Mouse (Mus musculus): ENCODE data around the gene Slc25a10.

Slc25a10 gene

DNA sequence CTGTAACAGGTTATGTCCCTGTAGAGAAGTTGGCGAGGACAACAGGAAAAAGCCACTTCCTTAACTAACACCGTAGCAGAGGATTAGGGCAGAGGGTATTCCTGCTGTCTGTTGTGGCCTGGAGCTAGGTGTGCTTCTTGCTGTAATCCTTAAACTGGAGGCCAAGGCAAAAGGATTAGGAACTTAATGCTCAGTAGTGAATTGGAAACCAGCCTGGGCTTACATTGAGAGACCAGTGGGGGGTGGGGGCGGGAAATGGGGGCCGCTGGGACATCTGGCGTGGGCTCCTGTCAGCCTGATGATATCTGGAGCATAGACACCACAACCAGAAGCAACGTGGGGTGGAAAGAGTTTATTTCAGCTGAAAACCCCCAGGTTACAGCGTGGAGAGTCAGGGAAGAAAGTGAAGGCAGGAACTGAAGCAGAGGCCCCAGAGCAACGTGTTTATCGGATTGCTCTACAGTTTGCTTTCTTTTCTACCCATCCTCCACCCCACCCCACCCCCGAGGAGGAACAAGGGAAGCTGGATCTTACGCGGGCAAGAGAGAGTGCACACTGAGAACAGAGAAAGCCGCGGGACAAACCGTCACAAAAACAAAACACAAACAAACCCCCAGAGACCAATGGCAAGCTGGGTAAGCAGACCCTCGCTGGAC is 18.9 kb downstream of the Slc25a10 start:
- 13% methylated on average over 16 of the region's 16 CpGs for WGBS

DNA sequence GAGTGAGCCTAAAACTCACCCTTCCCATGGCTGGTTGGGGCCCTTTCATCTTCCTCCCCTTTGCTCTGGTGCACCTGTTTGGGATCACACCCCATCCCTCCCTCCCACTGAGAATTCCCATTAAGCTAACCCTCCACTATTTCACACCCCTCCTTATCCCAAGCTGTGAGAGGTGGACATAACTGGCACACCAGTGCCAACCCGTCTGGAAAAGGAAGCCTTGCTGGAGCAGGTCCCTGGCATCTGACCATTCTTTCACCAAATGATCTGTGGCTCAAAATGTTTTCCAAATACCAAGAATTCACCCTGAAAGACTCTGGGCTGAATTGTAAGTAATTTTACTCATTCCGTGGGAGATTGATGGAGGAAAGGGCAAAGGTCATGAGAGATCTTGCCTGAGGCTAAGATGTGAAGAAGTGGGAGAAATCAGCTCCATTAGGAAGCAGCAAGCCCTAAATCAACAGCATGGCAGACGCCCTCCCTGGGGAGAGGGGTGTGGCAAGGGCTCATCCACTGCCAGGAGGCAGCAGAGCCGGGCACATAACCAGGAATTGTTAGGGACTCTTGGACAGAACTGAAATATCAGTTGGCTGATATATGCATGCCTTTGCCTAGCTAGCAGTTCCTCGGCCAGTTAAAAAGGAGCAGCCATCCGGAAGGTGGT is 21.3 kb downstream of the Slc25a10 start:
- 45% methylated on average over 6 of the region's 6 CpGs for WGBS

- WGBS: 90% methylated on average over 2 of the region's 2 CpGs
Measured at GRCm38 (mm10) chr11:120514262-120514661, 22.6 kb downstream of the Slc25a10 start.

DNA sequence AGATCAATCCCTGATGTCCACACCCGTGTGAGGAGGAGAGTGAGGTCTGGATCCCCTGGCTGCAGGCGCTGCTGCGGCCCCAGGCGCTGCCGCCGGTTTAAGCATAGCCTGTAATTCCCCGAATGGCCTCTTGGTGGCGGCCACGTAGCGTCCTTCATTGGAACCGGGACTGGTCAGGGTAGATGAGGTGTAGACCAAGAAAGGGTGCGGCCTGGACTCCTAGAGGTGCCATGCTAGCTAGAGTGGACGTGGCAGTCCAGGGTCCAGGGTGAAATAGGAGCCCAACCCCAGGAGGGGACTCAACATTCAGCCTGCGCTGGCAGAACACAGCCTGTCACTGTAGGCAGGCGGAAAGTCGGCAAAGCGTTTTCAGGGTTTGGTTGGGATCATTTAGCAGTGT is 24.0 kb downstream of the Slc25a10 start:
- 17% methylated on average over 17 of the region's 17 CpGs for WGBS

- WGBS: 85% methylated on average over 4 of the region's 4 CpGs
Measured at GRCm38 (mm10) chr11:120517147-120517546, 25.5 kb downstream of the Slc25a10 start.

GRCm38 (mm10) chr11:120518027-120518426 is 26.4 kb downstream of the Slc25a10 start:
- WGBS: 22% methylated on average over 6 of the region's 6 CpGs

DNA sequence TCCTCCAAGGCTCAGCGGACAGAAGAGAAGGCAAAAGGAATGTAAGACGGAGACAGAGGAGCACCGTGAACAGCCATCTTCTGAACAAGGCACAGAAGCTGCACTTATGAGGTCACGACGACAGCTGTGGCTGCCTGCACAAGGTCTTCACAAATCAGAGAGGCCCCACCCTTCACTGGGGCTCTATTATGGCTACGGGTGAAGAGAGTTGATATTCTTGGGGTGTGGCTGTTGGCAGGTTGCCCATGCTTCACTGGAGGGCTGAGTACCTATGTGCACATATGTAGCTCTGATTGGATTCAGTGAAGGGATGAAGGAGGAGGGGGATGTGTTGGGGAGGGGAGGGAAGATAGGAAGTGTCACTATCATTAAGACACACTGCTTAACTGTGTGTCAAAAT is 26.9 kb downstream of the Slc25a10 start:
- 45% methylated on average over 6 of the region's 6 CpGs for WGBS

- WGBS: 38% methylated on average over 9 of the region's 9 CpGs
Measured at GRCm38 (mm10) chr11:120519738-120520137, 28.1 kb downstream of the Slc25a10 start.

- WGBS: 83% methylated on average over 9 of the region's 9 CpGs
Measured at GRCm38 (mm10) chr11:120520498-120520897, 28.9 kb downstream of the Slc25a10 start.

DNA sequence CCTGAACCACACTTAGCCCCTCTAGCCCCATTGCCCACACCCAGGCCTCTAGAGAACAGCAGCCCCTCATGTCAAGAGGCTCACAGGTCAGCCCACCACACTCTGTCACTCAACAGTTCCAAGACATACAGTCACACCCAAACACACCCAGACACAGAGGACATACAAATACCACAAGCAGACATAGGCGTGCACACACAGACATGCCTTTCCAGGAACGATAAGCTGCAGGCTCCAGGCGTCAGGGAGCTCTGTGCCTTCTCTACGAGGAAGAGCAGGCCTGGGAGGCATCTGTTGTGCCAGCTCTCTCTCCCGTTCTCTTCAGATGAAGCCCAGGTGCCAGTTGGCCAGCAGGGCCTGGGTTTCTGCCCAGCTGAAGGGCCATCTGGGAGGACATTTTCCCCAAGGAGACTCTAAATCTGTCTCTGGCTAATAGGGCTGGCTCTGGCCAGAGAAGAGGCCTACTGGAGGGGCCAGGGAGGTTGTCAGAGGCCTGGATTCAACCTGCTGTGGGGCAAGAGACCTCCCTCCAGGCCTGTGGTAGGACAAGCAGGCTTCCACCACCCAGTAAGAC is 29.4 kb downstream of the Slc25a10 start:
- 59% methylated on average over 5 of the region's 5 CpGs for WGBS

DNA sequence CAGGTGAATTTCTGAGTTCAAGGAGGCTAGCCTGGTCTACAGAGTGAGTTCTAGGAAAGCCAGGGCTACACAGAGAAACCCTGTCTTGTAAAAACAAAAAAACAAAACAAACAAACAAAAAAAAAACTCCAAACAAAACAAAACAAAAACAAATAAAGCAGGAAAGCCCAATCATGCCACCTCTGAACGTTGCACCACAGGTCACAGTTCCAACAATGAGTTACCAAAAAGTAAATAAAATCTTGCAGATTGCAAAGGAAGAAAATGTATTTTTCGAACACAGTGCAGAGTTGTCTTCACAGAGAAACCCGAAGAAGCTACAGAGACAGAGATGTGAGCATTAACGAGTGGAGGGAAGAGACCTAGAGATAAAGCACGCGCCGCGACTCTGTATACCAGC is 30.9 kb downstream of the Slc25a10 start:
- WGBS: 86% methylated on average over 8 of the region's 8 CpGs

DNA sequence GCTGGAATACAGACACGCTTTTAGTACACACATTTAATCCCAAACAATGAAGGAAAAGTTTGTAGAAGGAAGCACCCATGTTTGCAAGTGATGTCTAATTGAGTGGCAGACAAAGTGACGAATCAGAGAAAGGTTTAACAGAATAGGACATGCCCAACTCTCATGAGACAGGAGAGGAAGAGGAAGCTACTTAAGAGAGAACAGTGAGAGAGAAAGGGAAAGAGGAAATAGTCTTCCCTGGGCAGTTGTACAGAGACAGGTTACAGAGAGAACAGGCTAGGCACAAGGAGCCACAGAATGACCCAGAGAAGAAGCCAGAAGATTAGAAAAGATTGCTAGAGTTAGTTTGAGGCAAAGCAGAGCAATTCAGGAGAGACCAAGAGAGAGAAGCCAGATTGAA is 34.3 kb downstream of the Slc25a10 start:
- 90% methylated on average over 2 of the region's 2 CpGs for WGBS

GRCm38 (mm10) chr11:120527690-120528354 is 36.2 kb downstream of the Slc25a10 start:
- WGBS: 87% methylated on average over 9 of the region's 9 CpGs

DNA sequence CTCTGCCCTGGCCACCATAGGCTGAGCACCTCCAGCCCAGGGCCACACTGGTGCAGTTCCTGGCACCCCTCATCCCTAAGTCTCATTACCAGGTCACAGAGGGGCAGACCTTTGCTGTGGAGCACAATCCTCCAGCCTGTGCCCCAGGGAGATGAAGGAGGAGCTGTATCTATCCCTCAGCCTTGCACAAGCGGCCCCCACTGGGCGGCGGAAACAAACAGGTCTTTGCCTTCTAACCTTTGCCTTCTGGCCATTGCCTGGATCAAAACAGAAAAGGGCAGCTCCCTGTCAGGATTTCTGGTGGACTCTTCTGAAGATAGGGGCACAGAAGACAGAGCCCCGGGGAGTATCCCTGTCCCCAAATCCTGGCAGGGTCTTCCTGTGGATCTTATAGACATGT is 37.3 kb downstream of the Slc25a10 start:
- WGBS: 73% methylated on average over 4 of the region's 4 CpGs

GRCm38 (mm10) chr11:120530085-120530964 is 38.7 kb downstream of the Slc25a10 start, which contains the start of gene Gcgr:
Gcgr (plus strand) TSS chr11:120530699.
- WGBS: 12% methylated on average over 59 of the region's 62 CpGs

- WGBS: 27% methylated on average over 9 of the region's 9 CpGs
Measured at GRCm38 (mm10) chr11:120531646-120532045, 40.0 kb downstream of the Slc25a10 start.

DNA sequence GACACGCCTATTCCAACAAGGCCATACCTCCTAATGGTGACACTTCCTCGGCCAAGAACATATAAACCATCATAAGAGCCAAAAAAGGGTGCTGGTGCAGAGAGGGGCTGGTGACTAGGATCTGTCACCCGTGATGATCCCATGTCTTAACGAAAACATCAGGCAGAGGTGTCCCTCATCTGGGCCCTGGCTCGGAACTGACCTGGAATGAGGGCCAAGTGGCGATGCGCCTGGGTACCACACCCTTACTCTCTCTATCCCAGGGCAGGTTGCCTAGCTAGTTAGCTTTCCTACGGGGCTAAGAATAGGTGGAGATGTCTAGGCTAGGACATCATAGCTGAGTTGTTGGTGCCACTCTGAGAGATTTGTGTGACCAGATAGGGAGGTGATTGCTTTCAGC is 42.5 kb downstream of the Slc25a10 start:
- WGBS: 91% methylated on average over 8 of the region's 8 CpGs

- WGBS: 90% methylated on average over 3 of the region's 3 CpGs
Measured at GRCm38 (mm10) chr11:120535145-120535544, 43.5 kb downstream of the Slc25a10 start.

DNA sequence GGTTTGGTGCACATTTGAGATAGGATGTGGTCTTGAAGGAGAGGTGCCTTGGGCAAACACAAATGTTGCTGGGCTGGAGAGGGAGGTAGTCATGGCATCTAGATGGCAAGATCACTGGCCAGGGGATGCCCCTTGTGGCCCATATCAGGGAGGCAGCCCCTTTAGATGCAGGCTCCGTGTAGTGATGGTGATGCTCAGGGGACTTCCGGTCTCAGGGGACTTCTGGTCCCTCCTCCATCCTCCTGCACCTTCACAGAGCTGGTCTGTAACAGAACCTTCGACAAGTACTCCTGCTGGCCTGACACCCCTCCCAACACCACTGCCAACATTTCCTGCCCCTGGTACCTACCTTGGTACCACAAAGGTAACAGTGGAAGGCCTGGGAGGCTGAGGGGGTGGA is 44.2 kb downstream of the Slc25a10 start:
- 77% methylated on average over 3 of the region's 3 CpGs for WGBS

DNA sequence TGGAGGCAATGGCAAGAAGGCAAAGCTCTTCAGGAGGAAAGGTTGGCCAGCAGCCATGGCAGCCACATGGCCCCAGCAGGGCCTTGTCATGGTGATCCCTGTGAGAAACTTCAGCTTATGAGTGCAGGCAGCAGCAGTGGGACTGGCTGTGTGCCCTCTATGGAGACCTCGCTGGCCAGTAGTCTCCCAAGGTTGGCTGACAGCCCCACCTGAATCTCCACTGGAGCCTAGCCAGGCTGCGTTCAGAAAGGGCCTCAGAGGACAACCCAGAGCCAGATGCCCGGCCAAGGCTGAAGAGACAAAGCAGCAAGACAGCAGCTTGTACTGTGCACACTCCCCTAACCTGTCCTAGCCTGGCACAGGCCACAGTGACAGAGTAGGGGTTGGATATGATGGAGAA is 46.8 kb downstream of the Slc25a10 start:
- WGBS: 54% methylated on average over 3 of the region's 3 CpGs

- 68% methylated on average over 8 of the region's 8 CpGs for WGBS
Measured at GRCm38 (mm10) chr11:120538955-120539284, 47.3 kb downstream of the Slc25a10 start.

All from cerebral cortex, adult 2 months (tissue).